Mouse (Mus musculus): ENCODE results near the gene Fam133b. TPM values are rescaled to one million over a fixed set of nuclear protein-coding genes. Genes with fewer than 3 reads are reported as not detected.

The Fam133b gene
- polyA plus RNA-seq (2017; shearing (Covaris generic)), result 32.1 TPM

DNA sequence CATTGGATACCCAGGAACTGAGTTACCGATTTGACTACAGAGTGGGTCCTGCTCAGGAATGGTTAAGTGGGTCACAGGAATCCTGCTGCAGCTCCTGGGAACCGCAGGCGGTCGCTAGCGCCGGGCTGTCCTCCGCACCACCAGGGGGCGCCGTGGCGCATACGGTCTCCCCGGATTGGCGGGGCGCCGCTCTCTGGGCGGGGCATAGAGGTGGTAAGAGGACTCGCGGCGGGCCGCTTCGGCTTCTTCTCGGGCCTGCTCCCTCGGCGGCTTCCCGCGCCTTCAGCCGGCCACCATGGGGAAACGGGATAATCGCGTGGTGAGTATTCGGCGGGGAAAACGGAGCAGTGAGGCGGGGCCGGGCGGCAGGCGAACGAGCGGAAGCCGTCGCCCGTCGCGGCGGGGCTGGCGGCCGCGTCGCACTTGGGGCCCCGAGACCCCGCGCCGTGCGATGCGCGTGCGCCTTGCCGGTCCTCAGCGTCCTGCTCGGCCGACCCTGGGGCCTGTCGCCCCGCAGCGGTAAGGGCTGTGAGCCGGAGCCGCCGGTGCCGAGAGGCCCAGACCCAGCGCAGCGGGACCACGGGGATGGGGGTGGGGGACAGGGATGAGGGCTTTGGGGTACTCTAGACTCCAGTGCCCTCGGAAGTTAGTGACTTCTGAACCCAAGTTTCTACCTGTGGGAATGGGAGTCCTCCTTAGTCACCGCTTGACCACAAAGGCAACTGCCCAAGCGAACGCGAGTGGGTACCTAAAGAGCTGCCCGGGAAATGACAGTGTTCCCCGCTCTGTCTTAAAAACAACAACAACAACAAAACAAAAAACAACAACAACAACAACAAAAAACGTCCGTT, at the start of gene Fam133b:
Gene Fam133b (plus strand): TSS at position 205 of the 851 bp plus-strand sequence.

GRCm38 (mm10) chr5:3571266-3571665, 27.6 kb downstream of the Fam133b start, which contains the start of gene 1700109H08Rik:
Gene 1700109H08Rik (plus strand): TSS chr5:3571566.

GRCm38 (mm10) chr5:3595693-3596398, 52.2 kb downstream of the Fam133b start, which contains the start of gene Pex1:
Gene Pex1 (plus strand): TSS chr5:3596066.

DNA sequence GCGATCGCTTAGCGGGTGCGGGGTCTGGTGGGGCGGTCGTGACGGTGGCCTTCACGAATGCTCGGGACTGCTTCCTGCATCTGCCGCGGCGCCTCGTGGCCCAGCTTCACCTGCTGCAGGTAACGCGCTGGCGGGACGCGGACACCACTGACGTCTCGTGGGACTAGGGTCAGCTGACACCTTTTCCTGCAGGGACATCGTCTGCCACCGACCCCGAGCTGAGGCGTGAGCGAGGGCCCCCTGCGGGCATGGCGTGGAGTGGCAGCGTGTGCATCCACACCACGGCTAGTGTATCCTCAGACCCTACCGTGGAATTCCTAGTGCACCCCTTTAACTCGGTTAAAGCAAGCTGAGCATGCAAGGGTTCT, 52.8 kb downstream of the Fam133b start, which contains the start of gene Rbm48:
Gene Rbm48 (minus strand): TSS at position 187 of the 368 bp plus-strand sequence.

Other genes starting within 250 kb of the Fam133b start
- 16.5 TPM for gene Cdk6, start 202.3 kb upstream of the Fam133b start, polyA plus RNA-seq (2017; shearing (Covaris generic))
- gene 1700109H08Rik, start 27.7 kb downstream of the Fam133b start, polyA plus RNA-seq (2017; shearing (Covaris generic)), result 10.5 TPM
- 13.0 TPM for gene Pex1, start 52.2 kb downstream of the Fam133b start, polyA plus RNA-seq (2017; shearing (Covaris generic))
- gene Rbm48, start 52.8 kb downstream of the Fam133b start, polyA plus RNA-seq (2017; shearing (Covaris generic)), result 29.7 TPM
- not detected for gene Tmbim7, start 107.3 kb downstream of the Fam133b start, polyA plus RNA-seq (2017; shearing (Covaris generic))
- 9.3 TPM for gene Gatad1, start 113.4 kb downstream of the Fam133b start, polyA plus RNA-seq (2017; shearing (Covaris generic))

All from activated CD4-positive, CD25-positive, alpha-beta regulatory T cell, adult 9 weeks (primary cell).